In genomic region chr5:110839678-110840365, GRCm38 (mm10) we compare ENCODE assay signal across 7 mouse cellular contexts. TPM values are rescaled to one million over a fixed set of nuclear protein-coding genes. Genes with fewer than 3 reads are reported as not detected.
DNase-seq lines count a peak whose midpoint lies in the region; ATAC-seq lines count a peak whose summit lies in the region.

Gene Hscb (minus strand): TSS chr5:110839777.
Gene Chek2 (plus strand): TSS chr5:110839979.

- intact Hi-C loops in left cerebral cortex, postnatal 36 days (cut with DNase I) = loop anchor here (2.0 to 10.0 kb wide), 3 partner anchors 83 to 495 kb away; partner anchors contain the start of gene Pitpnb

- H3K4me3 ChIP-seq in intestine, embryonic 16.5 days (ENCODE audit: low read length) = peak within 1 kb of the TSS; percentile 78
- peak within 1 kb of the TSS; percentile 45 for H3K4me3 ChIP-seq in midbrain, embryonic 11.5 days (ENCODE audit: low read depth, low read length)

- ATAC-seq in intestine, embryonic 16.5 days = peak; percentile 98
- peak; percentile 99 for ATAC-seq in midbrain, embryonic 11.5 days (ENCODE audit: low FRiP score)

- DNase-seq in adrenal gland, adult 8-10 months = peak; percentile 98
- DNase-seq in embryo, embryonic 9.5 days (ENCODE audit: extremely low spot score) = peak; percentile 98
- peak; percentile 85 to 95 for DNase-seq in gastrocnemius, postnatal 4 days (ENCODE audit: low spot score in 2 of 2)
- DNase-seq in left cerebral cortex, postnatal 36 days (ENCODE audit: low spot score in 2 of 2) = peak; percentile 97 to 99
- DNase-seq in midbrain, embryonic 11.5 days (ENCODE audit: low spot score, missing footprints) = peak; percentile 99
- peak; percentile 98 for DNase-seq in skeletal muscle tissue, adult 2 months (ENCODE audit: low read depth, low spot score)

- under 1% methylated on average over 41 of the region's 41 CpGs for WGBS in intestine, embryonic 16.5 days
- WGBS in midbrain, embryonic 11.5 days = under 1% methylated on average over 41 of the region's 41 CpGs

- peak within 1 kb of the TSS; percentile 83 for H3K27ac ChIP-seq in intestine, embryonic 16.5 days (ENCODE audit: low read length)
- H3K27ac ChIP-seq in midbrain, embryonic 11.5 days (ENCODE audit: low read depth, low read length) = peak within 1 kb of the TSS; percentile 61

- no peaks in the 10 kb centered on the region for H3K27me3 ChIP-seq in intestine, embryonic 16.5 days (replicated peaks; ENCODE audit: control insufficient read depth, insufficient read depth, low read length)
- no peaks in the 10 kb centered on the region for H3K27me3 ChIP-seq in midbrain, embryonic 11.5 days (ENCODE audit: control insufficient read depth, insufficient read depth, low read length)

- H3K9ac ChIP-seq in intestine, embryonic 16.5 days (ENCODE audit: low read depth, low read length) = peak within 1 kb of the TSS; percentile 83
- peak within 1 kb of the TSS; percentile 73 for H3K9ac ChIP-seq in midbrain, embryonic 11.5 days (ENCODE audit: low read length)

- no peaks in the 10 kb centered on the region; the same call in 1 of the 2 replicates for H3K36me3 ChIP-seq in intestine, embryonic 16.5 days (ENCODE audit: control insufficient read depth, insufficient read depth, low read length)
- no peaks in the 10 kb centered on the region; the same call in 1 of the 2 replicates for H3K36me3 ChIP-seq in midbrain, embryonic 11.5 days (ENCODE audit: control insufficient read depth, insufficient read depth, low read length)

- H3K4me2 ChIP-seq in intestine, embryonic 16.5 days (ENCODE audit: low read depth, low read length) = peak within 1 kb of the TSS; percentile 75
- peak within 1 kb of the TSS; percentile 81 for H3K4me2 ChIP-seq in midbrain, embryonic 11.5 days

- peaks cover 5% of the 10 kb centered on the region for H3K4me1 ChIP-seq in intestine, embryonic 16.5 days (ENCODE audit: control insufficient read depth, insufficient read depth, low read length)
- H3K4me1 ChIP-seq in midbrain, embryonic 11.5 days (ENCODE audit: control insufficient read depth, insufficient read depth, low read length) = no peaks in the 10 kb centered on the region

- H3K9me3 ChIP-seq in intestine, embryonic 16.5 days (ENCODE audit: control insufficient read depth, low read length) = no peaks in the 10 kb centered on the region
- no peaks in the 10 kb centered on the region for H3K9me3 ChIP-seq in midbrain, embryonic 11.5 days (ENCODE audit: control insufficient read depth, low read length)

RNA-seq across cellular contexts. Expression of gene Hscb, which starts in this region (rescaled TPM):
- 10 to 100 TPM; 12.5 to 22.0 (median 17.0) TPM for total RNA-seq in adrenal gland, adult 8-10 months (2022)
- 10 to 100 TPM; 13.0 to 14.1 TPM for total RNA-seq in gastrocnemius, postnatal 4 days (2021)
- polyA plus RNA-seq in intestine, embryonic 16.5 days (2015; fragmentation: Nextera tagmentation; extraction: Ambion mirVana) = 40.4 and 41.2 TPM in 2 replicates
- 10 to 100 TPM; 11.3 to 13.5 TPM for total RNA-seq in left cerebral cortex, postnatal 36 days (2021)
- polyA plus RNA-seq in midbrain, embryonic 11.5 days (2014; fragmentation: Nextera tagmentation; extraction: Ambion mirVana) = 21.0 and 25.0 TPM in 2 replicates

RNA-seq across cellular contexts. Expression of gene Chek2, which starts in this region (rescaled TPM):
- 1 to 10 TPM; 4.2 to 5.6 (median 4.7) TPM for total RNA-seq in adrenal gland, adult 8-10 months (2022)
- total RNA-seq in gastrocnemius, postnatal 4 days (2021) = 1 to 10 TPM; 4.8 to 5.8 TPM
- polyA plus RNA-seq in intestine, embryonic 16.5 days (2015; fragmentation: Nextera tagmentation; extraction: Ambion mirVana) = 38.7 and 39.4 TPM in 2 replicates
- 1 to 10 TPM in 1 of 2 experiments, under 1 TPM in 1; 0.99 to 1.6 TPM for total RNA-seq in left cerebral cortex, postnatal 36 days (2021)
- polyA plus RNA-seq in midbrain, embryonic 11.5 days (2014; fragmentation: Nextera tagmentation; extraction: Ambion mirVana) = 26.8 and 28.5 TPM in 2 replicates

Comparison
In these comparisons a context has a peak if more than half of its experiments do, and no peak if none do; other contexts are left out.
1. Peak in every context shown above with its lines: DNase-seq, ATAC-seq, H3K4me3 ChIP-seq and H3K27ac ChIP-seq.